Mouse (Mus musculus) ES-Bruce4 (cell line): Measurements from ENCODE around the gene Prex1. TPM values are rescaled to one million over a fixed set of nuclear protein-coding genes. Genes with fewer than 3 reads are reported as not detected.

Experiments
- H3K27ac ChIP-seq: 2 replicates; pipeline ENCODE4 v1.5.1; 2012; ENCODE audit warnings: low read length, inconsistent platforms; ENCODE audit not compliant: insufficient read depth
- H3K27me3 ChIP-seq: 2 replicates; pipeline ENCODE4 v1.6.1; 2012; ENCODE audit warnings: mild to moderate bottlenecking, low read length, inconsistent platforms; ENCODE audit not compliant: control insufficient read depth, poor library complexity, insufficient read depth, severe bottlenecking
- H3K36me3 ChIP-seq: 2 replicates; pipeline ENCODE4 v1.6.1; 2012; ENCODE audit warnings: inconsistent platforms, mild to moderate bottlenecking, low read length, moderate library complexity; ENCODE audit not compliant: control insufficient read depth, poor library complexity, insufficient read depth, severe bottlenecking
- H3K4me1 ChIP-seq: one replicate; pipeline ENCODE4 v1.8.1; 2011; ENCODE audit warnings: low read length; ENCODE audit not compliant: control insufficient read depth, insufficient read depth
- H3K4me3 ChIP-seq: 2 replicates; pipeline ENCODE4 v1.5.1; 2011; ENCODE audit warnings: low read depth, mild to moderate bottlenecking, low read length
- H3K9ac ChIP-seq: 2 replicates; pipeline ENCODE4 v1.6.1; 2012; ENCODE audit warnings: low read depth, mild to moderate bottlenecking, inconsistent platforms; ENCODE audit not compliant: poor library complexity, severe bottlenecking
- H3K9me3 ChIP-seq: replicated peaks from 2 replicates; pipeline ENCODE4 v1.6.1; 2012; ENCODE audit warnings: mild to moderate bottlenecking, low read length, inconsistent platforms; ENCODE audit not compliant: control insufficient read depth, poor library complexity, insufficient read depth, severe bottlenecking
- CTCF ChIP-seq: IDR thresholded peaks from one replicate; pipeline ENCODE4 v1.8.1; 2011; ENCODE audit warnings: low read depth, low read length
- EP300 ChIP-seq: IDR thresholded peaks from 2 replicates; pipeline ENCODE4 v1.6.1; 2011; ENCODE audit warnings: low read depth, low read length; ENCODE audit not compliant: insufficient read depth
- POLR2A ChIP-seq: IDR thresholded peaks from one replicate; pipeline ENCODE4 v1.8.1; 2011; ENCODE audit warnings: low read length; ENCODE audit not compliant: insufficient read depth
- polyA plus RNA-seq: library from polyadenylated mRNA; stranded (reverse); fragments of >200 nt; gene quantifications from 2 replicates; pipeline ENCODE4 v1.2.4, GENCODE M21; 2011; ENCODE audit warnings: low read depth; ENCODE audit not compliant: missing spikeins, insufficient read depth, insufficient read length

Gene Prex1
- polyA plus RNA-seq, 1 experiment, result 10.2 TPM

- no peaks in the 10 kb centered on the region for H3K36me3 ChIP-seq
- no peaks in the 10 kb centered on the region for H3K9me3 ChIP-seq
- no peak overlapping the region for H3K27ac ChIP-seq
- no peaks in the 10 kb centered on the region for H3K27me3 ChIP-seq
- no peak overlapping the region for H3K4me3 ChIP-seq
- no peak overlapping the region for H3K9ac ChIP-seq
- H3K4me1 ChIP-seq, result peaks cover 11% of the 10 kb centered on the region
- TF ChIP-seq POLR2A (no peak), EP300 (no peak), CTCF (no peak)
Observed at GRCm38 (mm10) chr2:166549069-166549468, 164.6 kb downstream of the Prex1 start.

- H3K9ac ChIP-seq, result no peak overlapping the region
- no peaks in the 10 kb centered on the region for H3K4me1 ChIP-seq
- H3K9me3 ChIP-seq, result 0 out of 2 replicates have a peak, but pooled peaks cover 3% of the 10 kb centered on the region
- H3K4me3 ChIP-seq, result no peak overlapping the region
- TF ChIP-seq EP300 (no peak), CTCF (no peak), POLR2A (no peak)
- H3K27ac ChIP-seq, result no peak overlapping the region
- H3K36me3 ChIP-seq, result no peaks in the 10 kb centered on the region
- no peaks in the 10 kb centered on the region for H3K27me3 ChIP-seq
Observed at GRCm38 (mm10) chr2:166545580-166545979, 168.1 kb downstream of the Prex1 start.

- H3K9me3 ChIP-seq, result 0 out of 2 replicates have a peak, but pooled peaks cover 3% of the 10 kb centered on the region
- TF ChIP-seq POLR2A, result no peak
- peak; percentile 54 for TF ChIP-seq CTCF
- no peaks in the 10 kb centered on the region for H3K27me3 ChIP-seq
- no peak overlapping the region for H3K4me3 ChIP-seq
- H3K27ac ChIP-seq, result no peak overlapping the region
- H3K9ac ChIP-seq, result no peak overlapping the region
- no peaks in the 10 kb centered on the region for H3K4me1 ChIP-seq
- no peaks in the 10 kb centered on the region for H3K36me3 ChIP-seq
Observed at GRCm38 (mm10) chr2:166544575-166545251, 168.9 kb downstream of the Prex1 start.

- Histone ChIP-seq H3K4me1 (no peaks in the 10 kb centered on the region), H3K36me3 (no peaks in the 10 kb centered on the region), H3K4me3 (no peak overlapping the region), H3K27me3 (no peaks in the 10 kb centered on the region), H3K27ac (no peak overlapping the region), H3K9me3 (0 out of 2 replicates have a peak, but pooled peaks cover 3% of the 10 kb centered on the region), H3K9ac (no peak overlapping the region)
- no peak for TF ChIP-seq CTCF
- no peak for TF ChIP-seq EP300
- TF ChIP-seq POLR2A, result no peak
Observed at GRCm38 (mm10) chr2:166541112-166541928, 172.3 kb downstream of the Prex1 start.

- H3K9me3 ChIP-seq, result 0 out of 2 replicates have a peak, but pooled peaks cover 5% of the 10 kb centered on the region
- H3K27me3 ChIP-seq, result no peaks in the 10 kb centered on the region
- no peak overlapping the region for H3K4me3 ChIP-seq
- TF ChIP-seq EP300, result no peak
- H3K36me3 ChIP-seq, result no peaks in the 10 kb centered on the region
- H3K4me1 ChIP-seq, result no peaks in the 10 kb centered on the region
- no peak overlapping the region for H3K27ac ChIP-seq
- H3K9ac ChIP-seq, result no peak overlapping the region
Observed at GRCm38 (mm10) chr2:166540216-166540615, 173.4 kb downstream of the Prex1 start.

- no peak overlapping the region for H3K9ac ChIP-seq
Observed at GRCm38 (mm10) chr2:166536896-166537295, 176.7 kb downstream of the Prex1 start.

More at GRCm38 (mm10) chr2:166536896-166537295, 176.7 kb downstream of the Prex1 start:
- Histone ChIP-seq H3K27me3 (no peaks in the 10 kb centered on the region), H3K4me3 (no peak overlapping the region), H3K9me3 (0 out of 2 replicates have a peak, but pooled peaks cover 2% of the 10 kb centered on the region), H3K27ac (no peak overlapping the region), H3K36me3 (no peaks in the 10 kb centered on the region), H3K4me1 (no peaks in the 10 kb centered on the region)
- TF ChIP-seq CTCF (no peak), EP300 (no peak), POLR2A (no peak)
